Mouse (Mus musculus) adrenal gland, adult (tissue): Measurements from ENCODE around the gene Unc45a.

Experiments
- DNase-seq, 2 experiments: peaks; one replicate each; pipeline ENCODE4 v3.0.0; 2022 to 2023; ENCODE audit warnings: low spot score in 1 of 2; ENCODE audit not compliant: inconsistent age in 2 of 2

The Unc45a gene

GRCm38 (mm10) chr7:80368635-80369421 is 28.0 kb upstream of the Unc45a start:
- DNase-seq = peak; percentile 64 to 73

- no peak for DNase-seq
These were observed 27.2 kb upstream of the Unc45a start for GRCm38 (mm10) chr7:80368009-80368408.

GRCm38 (mm10) chr7:80367232-80367631 is 26.4 kb upstream of the Unc45a start:
- no peak for DNase-seq

- DNase-seq = peak; percentile 82 to 90
These were observed 25.0 kb upstream of the Unc45a start for GRCm38 (mm10) chr7:80365759-80366158.

GRCm38 (mm10) chr7:80360435-80360834 is 19.6 kb upstream of the Unc45a start:
- no peak for DNase-seq

- DNase-seq = peak in 1 of 2 experiments; percentile 59
These were observed 17.2 kb upstream of the Unc45a start for GRCm38 (mm10) chr7:80358039-80358438.

- peak; percentile 50 to 84 for DNase-seq
These were observed 16.4 kb upstream of the Unc45a start for GRCm38 (mm10) chr7:80357156-80357555.

GRCm38 (mm10) chr7:80356351-80356750 is 15.5 kb upstream of the Unc45a start:
- no peak for DNase-seq

- no peak for DNase-seq
These were observed 12.1 kb upstream of the Unc45a start for GRCm38 (mm10) chr7:80352920-80353319.

- DNase-seq = no peak
These were observed 10.0 kb upstream of the Unc45a start for GRCm38 (mm10) chr7:80350808-80351207.

- DNase-seq = no peak
These were observed 7.1 kb upstream of the Unc45a start for GRCm38 (mm10) chr7:80347670-80348586.

- DNase-seq = peak in 1 of 2 experiments; percentile 57
These were observed 6.0 kb upstream of the Unc45a start for GRCm38 (mm10) chr7:80346830-80347229.

- DNase-seq = no peak
These were observed 5.4 kb upstream of the Unc45a start for GRCm38 (mm10) chr7:80346173-80346572.

GRCm38 (mm10) chr7:80343270-80344018 is 2.6 kb upstream of the Unc45a start:
- no peak for DNase-seq

- DNase-seq = peak; percentile 89 to 97
These were observed 2.1 kb upstream of the Unc45a start, which contains the start of gene Hddc3 for GRCm38 (mm10) chr7:80342858-80343257. TSS of gene Hddc3 (plus strand) at chr7:80343104.

- DNase-seq = peak in 1 of 2 experiments; percentile 54
These were observed 988 bp upstream of the Unc45a start for GRCm38 (mm10) chr7:80341793-80342192.

GRCm38 (mm10) chr7:80339793-80340628 is 794 bp downstream of the Unc45a start:
- peak; percentile 98 to 99 for DNase-seq

- DNase-seq = peak; percentile 51 to 78
These were observed 1.4 kb downstream of the Unc45a start for GRCm38 (mm10) chr7:80339371-80339770.

GRCm38 (mm10) chr7:80336932-80337331 is 3.9 kb downstream of the Unc45a start:
- DNase-seq = no peak

GRCm38 (mm10) chr7:80334848-80335247 is 6.0 kb downstream of the Unc45a start:
- DNase-seq = no peak
